Mouse (Mus musculus): ENCODE results near the gene Crygd. TPM values are rescaled to one million over a fixed set of nuclear protein-coding genes. Genes with fewer than 3 reads are reported as not detected.

Gene Crygd
- polyA plus RNA-seq, 1 experiment from 2014 or later: not detected

DNA sequence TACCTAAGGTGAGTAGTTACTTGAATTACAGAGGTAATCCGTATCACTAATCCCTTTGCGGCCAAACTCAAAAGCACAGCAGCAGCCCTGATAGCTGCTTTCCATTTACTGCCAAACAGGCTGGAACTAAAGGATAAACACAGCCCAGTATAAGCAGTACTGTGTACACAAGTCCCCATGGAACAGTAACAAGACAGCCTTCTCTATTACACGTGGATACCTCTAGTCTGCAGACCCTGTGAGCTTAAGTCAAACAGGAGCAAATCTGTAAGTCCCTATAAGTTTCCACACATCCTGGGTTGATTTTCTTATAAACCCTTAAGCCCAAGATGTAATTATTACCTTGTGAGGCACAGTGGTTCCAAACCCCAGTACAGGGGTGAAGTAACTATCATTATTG, 27.7 kb downstream of the Crygd start:
- WGBS (ENCODE audit: insufficient replicate concordance): 40% methylated on average over 3 of the region's 3 CpGs
- ATAC-seq (ENCODE audit: low read depth): no peak

DNA sequence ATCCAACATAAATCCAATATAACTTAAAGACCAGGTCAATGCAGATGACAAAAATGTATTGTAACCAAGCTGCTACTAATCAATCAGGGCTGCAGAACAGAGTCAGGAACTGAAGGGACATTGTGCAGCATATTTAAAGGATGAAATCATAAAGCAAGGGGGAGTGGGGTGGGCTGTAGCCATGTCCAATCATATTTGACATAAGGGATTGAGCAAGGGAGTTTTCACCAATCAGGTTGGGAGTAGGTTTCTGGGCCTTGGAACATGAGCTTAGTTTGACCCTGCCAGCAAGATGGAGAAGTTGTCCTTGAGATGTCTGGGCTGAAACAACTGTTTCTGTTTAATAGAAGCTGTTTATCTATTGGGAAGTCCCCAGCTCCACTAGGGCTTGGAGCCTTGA, 30.6 kb downstream of the Crygd start, which contains the start of gene Akr1cl:
Akr1cl (minus strand) TSS at position 119 of the 400 bp plus-strand sequence.
- Histone ChIP-seq H3K4me2 (ENCODE audit: low read depth, low read length) (no peak within 1 kb of the TSS), H3K27me3 (ENCODE audit: control insufficient read depth, insufficient read depth, low read depth, low read length) (no peaks in the 10 kb centered on the region), H3K27ac (ENCODE audit: low read length) (no peak within 1 kb of the TSS), H3K4me1 (ENCODE audit: control insufficient read depth, low read depth, low read length) (no peaks in the 10 kb centered on the region), H3K36me3 (ENCODE audit: control insufficient read depth, insufficient read depth) (no peaks in the 10 kb centered on the region), H3K4me3 (ENCODE audit: low read depth, low read length) (no peak within 1 kb of the TSS), H3K9ac (ENCODE audit: low read depth, low read length) (no peak within 1 kb of the TSS), H3K9me3 (replicated peaks; ENCODE audit: control insufficient read depth, low read length) (no peaks in the 10 kb centered on the region)
- no peak for ATAC-seq (ENCODE audit: low read depth)

More for the DNA sequence above, 27.7 kb downstream of the Crygd start:
- no peaks in the 10 kb centered on the region for H3K27me3 ChIP-seq (ENCODE audit: control insufficient read depth, insufficient read depth, low read depth, low read length)
- H3K27ac ChIP-seq (ENCODE audit: low read length): no peak overlapping the region
- H3K36me3 ChIP-seq (ENCODE audit: control insufficient read depth, insufficient read depth): no peaks in the 10 kb centered on the region
- H3K4me3 ChIP-seq (ENCODE audit: low read depth, low read length): no peak overlapping the region
- no peaks in the 10 kb centered on the region for H3K4me1 ChIP-seq (ENCODE audit: control insufficient read depth, low read depth, low read length)
- no peak overlapping the region for H3K9ac ChIP-seq (ENCODE audit: low read depth, low read length)
- no peak overlapping the region for H3K4me2 ChIP-seq (ENCODE audit: low read depth, low read length)
- no peaks in the 10 kb centered on the region for H3K9me3 ChIP-seq (replicated peaks; ENCODE audit: control insufficient read depth, low read length)

DNA sequence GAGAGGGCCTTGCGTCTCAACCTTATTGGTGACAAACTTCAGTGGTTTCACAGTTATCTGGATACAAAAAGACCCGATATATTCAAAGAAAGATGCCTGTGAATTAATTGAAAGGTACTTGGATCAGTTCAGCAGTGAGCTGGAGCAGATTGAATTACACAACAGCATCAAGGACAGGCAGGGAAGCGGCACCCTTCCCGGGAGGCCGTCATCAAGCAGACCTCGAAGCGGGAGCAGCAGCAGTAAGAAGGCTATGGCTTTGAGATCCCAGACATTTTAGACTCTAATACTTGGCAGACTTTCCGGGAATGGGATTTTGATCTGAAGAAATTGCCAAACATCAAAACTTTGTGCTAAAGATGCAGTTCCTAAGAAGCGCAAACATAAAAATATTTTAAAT, 35.0 kb downstream of the Crygd start:
- Histone ChIP-seq H3K4me3 (ENCODE audit: low read depth, low read length) (no peak overlapping the region), H3K27me3 (ENCODE audit: control insufficient read depth, insufficient read depth, low read depth, low read length) (no peaks in the 10 kb centered on the region), H3K27ac (ENCODE audit: low read length) (no peak overlapping the region), H3K9me3 (replicated peaks; ENCODE audit: control insufficient read depth, low read length) (no peaks in the 10 kb centered on the region), H3K4me2 (ENCODE audit: low read depth, low read length) (no peak overlapping the region), H3K4me1 (ENCODE audit: control insufficient read depth, low read depth, low read length) (no peaks in the 10 kb centered on the region), H3K36me3 (ENCODE audit: control insufficient read depth, insufficient read depth) (no peaks in the 10 kb centered on the region), H3K9ac (ENCODE audit: low read depth, low read length) (no peak overlapping the region)
- ATAC-seq (ENCODE audit: low read depth): no peak
- 69% methylated on average over 9 of the region's 9 CpGs for WGBS (ENCODE audit: insufficient replicate concordance)

DNA sequence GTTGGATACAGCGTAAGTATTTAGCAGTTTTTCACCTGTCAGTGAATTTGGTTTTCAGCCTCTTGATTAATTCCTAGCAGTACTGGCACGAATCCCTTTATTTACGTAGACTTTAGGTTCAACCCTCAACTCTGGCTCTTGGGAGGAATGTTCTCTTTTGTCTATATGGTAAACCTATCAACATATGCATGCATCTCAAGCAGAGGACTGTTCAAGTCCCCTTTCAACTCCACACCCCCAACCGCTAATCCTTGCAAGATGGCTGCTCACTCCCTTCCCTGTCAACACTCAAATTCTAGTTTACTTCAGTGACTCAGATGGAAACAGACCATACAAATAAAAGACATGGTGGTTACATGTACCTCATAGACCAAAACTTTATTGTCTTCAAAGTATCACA, 50.5 kb downstream of the Crygd start:
- no peak overlapping the region for H3K4me3 ChIP-seq (ENCODE audit: low read depth, low read length)
- H3K4me2 ChIP-seq (ENCODE audit: low read depth, low read length): no peak overlapping the region
- H3K9ac ChIP-seq (ENCODE audit: low read depth, low read length): no peak overlapping the region
- H3K27me3 ChIP-seq (ENCODE audit: control insufficient read depth, insufficient read depth, low read depth, low read length): no peaks in the 10 kb centered on the region
- H3K4me1 ChIP-seq (ENCODE audit: control insufficient read depth, low read depth, low read length): no peaks in the 10 kb centered on the region
- H3K36me3 ChIP-seq (ENCODE audit: control insufficient read depth, insufficient read depth): no peaks in the 10 kb centered on the region
- H3K9me3 ChIP-seq (replicated peaks; ENCODE audit: control insufficient read depth, low read length): no peaks in the 10 kb centered on the region
- no peak for ATAC-seq (ENCODE audit: low read depth)
- WGBS (ENCODE audit: insufficient replicate concordance): 75% methylated on average over 4 of the region's 4 CpGs
- no peak overlapping the region for H3K27ac ChIP-seq (ENCODE audit: low read length)

Other genes with a start within 250 kb of the Crygd start
- 2.0 and 2.5 TPM in 2 replicates for gene Plekhm3, start 106.6 kb downstream of the Crygd start, polyA plus RNA-seq (2015; fragmentation: Nextera tagmentation; extraction: Ambion mirVana)
- gene Akr1cl, start 30.7 kb downstream of the Crygd start, polyA plus RNA-seq (2015; fragmentation: Nextera tagmentation; extraction: Ambion mirVana): 0.09 and 0.25 TPM in 2 replicates
- not detected in 2 replicates for gene Cryge, start 12.3 kb downstream of the Crygd start, polyA plus RNA-seq (2015; fragmentation: Nextera tagmentation; extraction: Ambion mirVana)
- gene Crygc, start 10.2 kb upstream of the Crygd start, polyA plus RNA-seq (2015; fragmentation: Nextera tagmentation; extraction: Ambion mirVana): not detected in 2 replicates
- not detected in 2 replicates for gene Crygb, start 18.8 kb upstream of the Crygd start, polyA plus RNA-seq (2015; fragmentation: Nextera tagmentation; extraction: Ambion mirVana)
- gene Cryga, start 39.9 kb upstream of the Crygd start, polyA plus RNA-seq (2015; fragmentation: Nextera tagmentation; extraction: Ambion mirVana): not detected in 2 replicates
- not detected in 2 replicates for gene Gm28845, start 56.1 kb upstream of the Crygd start, polyA plus RNA-seq (2015; fragmentation: Nextera tagmentation; extraction: Ambion mirVana)
- 0.13 and 0.48 TPM in 2 replicates for gene D630023F18Rik, start 59.8 kb upstream of the Crygd start, polyA plus RNA-seq (2015; fragmentation: Nextera tagmentation; extraction: Ambion mirVana)
- 136 and 151 TPM in 2 replicates for gene Idh1, start 123.0 kb upstream of the Crygd start, polyA plus RNA-seq (2015; fragmentation: Nextera tagmentation; extraction: Ambion mirVana)
- gene Pikfyve, start 123.2 kb upstream of the Crygd start, polyA plus RNA-seq (2015; fragmentation: Nextera tagmentation; extraction: Ambion mirVana): 3.5 and 3.7 TPM in 2 replicates
- not detected in 2 replicates for gene Pth2r, start 218.6 kb upstream of the Crygd start, polyA plus RNA-seq (2015; fragmentation: Nextera tagmentation; extraction: Ambion mirVana)

All from liver, embryonic 16.5 days (tissue).